Mouse (Mus musculus) lung, postnatal 36 days (tissue): ENCODE data around the gene Tbk1.

ENCODE experiments used
- DNase-seq: peaks from one replicate; pipeline ENCODE4 v3.0.0; 2022; ENCODE audit warnings: mixed read lengths

Tbk1 gene

GRCm38 (mm10) chr10:121533137-121533872 lies 53.3 kb downstream of the Tbk1 start:
- DNase-seq, result peak; percentile 61

- DNase-seq, result no peak
Measured at GRCm38 (mm10) chr10:121531541-121531940, 55.0 kb downstream of the Tbk1 start.

- no peak for DNase-seq
Measured at GRCm38 (mm10) chr10:121530365-121531003, 56.1 kb downstream of the Tbk1 start.

GRCm38 (mm10) chr10:121529261-121529660 lies 57.3 kb downstream of the Tbk1 start:
- no peak for DNase-seq

- no peak for DNase-seq
Measured at GRCm38 (mm10) chr10:121528470-121528869, 58.1 kb downstream of the Tbk1 start.

- DNase-seq, result no peak
Measured at GRCm38 (mm10) chr10:121527114-121527513, 59.5 kb downstream of the Tbk1 start.

- DNase-seq, result peak; percentile 50
Measured at GRCm38 (mm10) chr10:121520923-121521585, 65.5 kb downstream of the Tbk1 start.

GRCm38 (mm10) chr10:121519710-121520109 lies 66.9 kb downstream of the Tbk1 start:
- DNase-seq, result no peak

GRCm38 (mm10) chr10:121516008-121516600 lies 70.5 kb downstream of the Tbk1 start:
- peak; percentile 94 for DNase-seq

- peak; percentile 58 for DNase-seq
Measured at GRCm38 (mm10) chr10:121509751-121510643, 76.6 kb downstream of the Tbk1 start.

- peak; percentile 50 for DNase-seq
Measured at GRCm38 (mm10) chr10:121507755-121508544, 78.6 kb downstream of the Tbk1 start.

- peak; percentile 89 for DNase-seq
Measured at GRCm38 (mm10) chr10:121506731-121507583, 79.6 kb downstream of the Tbk1 start.

- no peak for DNase-seq
Measured at GRCm38 (mm10) chr10:121505929-121506328, 80.7 kb downstream of the Tbk1 start.

GRCm38 (mm10) chr10:121504973-121505911 lies 81.3 kb downstream of the Tbk1 start:
- peak; percentile 88 for DNase-seq

GRCm38 (mm10) chr10:121501160-121501559 lies 85.4 kb downstream of the Tbk1 start:
- peak; percentile 72 for DNase-seq

- DNase-seq, result peak; percentile 74
Measured at GRCm38 (mm10) chr10:121500034-121500433, 86.6 kb downstream of the Tbk1 start.

- no peak for DNase-seq
Measured at GRCm38 (mm10) chr10:121499063-121499462, 87.5 kb downstream of the Tbk1 start.

GRCm38 (mm10) chr10:121498481-121498904 lies 88.1 kb downstream of the Tbk1 start:
- peak; percentile 90 for DNase-seq

- DNase-seq, result peak; percentile 73
Measured at GRCm38 (mm10) chr10:121497968-121498367, 88.6 kb downstream of the Tbk1 start.
